Mouse (Mus musculus): Measurements from ENCODE around the gene Rbm28. TPM values are rescaled to one million over a fixed set of nuclear protein-coding genes. Genes with fewer than 3 reads are reported as not detected.
"Not testable (repeated sequence)": the region's sequence is repeated elsewhere in the genome, so short reads cannot be mapped to it uniquely, and the experiment has no call there.

Gene Rbm28
- total RNA-seq, 2 experiments from 2014 or later, result 12.9 to 17.6 TPM

- no peak for ATAC-seq (replicated peaks; ENCODE audit: low FRiP score, poor library complexity, severe bottlenecking)
Observed at GRCm38 (mm10) chr6:29195846-29196698, 31.3 kb upstream of the Rbm28 start.

DNA sequence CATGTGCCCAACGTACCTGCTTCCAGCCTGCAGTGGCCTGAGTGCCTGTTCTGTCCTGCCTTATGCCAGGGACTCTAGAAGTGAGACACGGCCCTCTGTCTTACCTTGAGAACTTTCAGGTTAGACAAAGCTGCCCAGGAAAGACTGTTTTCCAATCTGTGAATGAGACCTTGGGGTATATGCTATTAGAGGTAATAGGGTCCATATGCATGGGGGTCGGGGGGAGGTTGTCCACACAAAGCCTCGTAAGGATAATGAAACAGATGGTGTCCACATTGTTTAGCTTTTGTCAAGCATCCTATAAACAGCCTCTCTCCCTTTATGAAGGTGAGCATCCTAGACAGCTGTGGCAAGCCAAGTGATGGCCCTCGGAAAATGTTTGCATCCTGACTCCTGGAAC lies 30.3 kb upstream of the Rbm28 start:
- no peak for ATAC-seq (replicated peaks; ENCODE audit: low FRiP score, poor library complexity, severe bottlenecking)

- ATAC-seq (replicated peaks; ENCODE audit: low FRiP score, poor library complexity, severe bottlenecking), result no peak
Observed at GRCm38 (mm10) chr6:29193961-29194750, 29.4 kb upstream of the Rbm28 start.

DNA sequence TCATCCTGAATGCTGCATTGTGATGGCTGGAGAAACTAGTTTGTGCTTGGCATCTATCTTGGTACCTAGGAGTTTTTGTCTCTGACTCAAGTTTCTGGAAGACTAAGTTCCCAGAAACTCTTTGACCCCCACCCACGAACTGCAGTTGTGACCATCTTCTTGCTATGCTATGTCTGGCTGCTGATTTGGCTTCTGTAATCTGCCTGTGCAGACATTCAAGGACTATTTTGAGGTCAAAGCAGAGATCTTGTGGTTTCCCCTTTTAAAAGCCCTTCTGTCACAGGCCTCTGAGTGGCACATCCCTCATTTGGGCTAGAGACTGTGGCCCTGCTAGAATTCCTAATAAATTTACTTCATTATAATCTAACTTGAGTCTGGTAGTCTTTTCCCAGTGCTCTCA lies 23.1 kb upstream of the Rbm28 start:
- no peak for ATAC-seq (replicated peaks; ENCODE audit: low FRiP score, poor library complexity, severe bottlenecking)

DNA sequence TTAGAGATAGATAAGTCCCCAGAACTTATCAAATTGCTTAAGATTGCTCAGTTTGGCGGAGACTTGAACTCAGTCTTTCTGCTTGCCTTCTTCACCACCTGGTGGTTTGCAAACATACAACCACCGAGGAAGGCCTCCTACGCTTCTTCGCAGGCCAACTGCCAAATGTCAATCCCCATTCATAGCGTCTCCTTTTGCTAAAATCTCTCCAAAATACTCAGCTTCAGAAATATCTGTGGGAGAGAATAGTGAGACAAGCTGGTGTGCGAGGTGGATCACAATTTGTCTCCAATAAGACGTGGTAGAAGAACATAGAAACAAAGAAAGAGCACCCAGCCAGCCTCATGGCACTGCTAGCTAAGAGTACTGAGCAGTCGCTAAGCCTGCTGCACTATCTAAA lies 15.0 kb upstream of the Rbm28 start:
- ATAC-seq (replicated peaks; ENCODE audit: low FRiP score, poor library complexity, severe bottlenecking), result no peak

DNA sequence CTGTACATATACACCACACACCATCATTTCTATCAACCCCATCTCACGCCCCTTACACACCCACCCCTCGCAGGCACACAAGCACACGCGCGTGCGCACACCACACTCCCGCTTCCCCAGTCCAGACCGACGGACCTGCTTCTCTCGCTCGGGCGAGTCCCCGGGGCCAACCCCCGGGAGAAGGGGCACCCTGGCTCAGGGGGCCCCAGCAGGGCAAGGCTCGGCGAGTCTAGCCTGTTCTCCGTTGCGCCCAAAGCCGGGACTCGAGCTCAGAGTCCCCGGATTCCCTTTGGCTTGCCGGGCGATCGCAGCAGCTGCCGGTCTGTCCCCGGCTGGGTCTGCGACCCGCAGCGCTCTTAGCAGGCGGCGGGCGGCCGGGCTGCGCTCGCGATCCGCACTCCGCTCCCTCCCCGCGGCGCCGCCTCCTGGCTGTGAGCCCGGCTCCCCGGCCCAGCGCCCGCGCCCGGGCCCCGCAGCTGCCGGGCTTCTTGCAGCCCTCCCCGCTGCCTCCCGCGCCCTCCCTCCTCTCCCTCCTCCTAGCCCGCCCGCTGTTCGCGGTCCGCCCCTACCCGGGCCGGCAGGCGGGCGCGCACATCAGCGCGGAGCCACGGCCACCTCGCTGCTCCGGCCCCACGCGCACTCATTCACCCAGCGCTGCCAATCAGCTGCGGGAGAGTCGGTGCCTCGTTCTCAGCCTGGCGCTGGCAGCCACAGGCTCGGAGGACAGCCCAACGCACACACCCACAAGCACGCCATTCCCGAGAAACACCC lies 14.3 kb upstream of the Rbm28 start, which contains the start of gene Prrt4:
Gene Prrt4 (minus strand): TSS at position 697 of the 771 bp plus-strand sequence.
- ATAC-seq (replicated peaks; ENCODE audit: low FRiP score, poor library complexity, severe bottlenecking), result no peak

DNA sequence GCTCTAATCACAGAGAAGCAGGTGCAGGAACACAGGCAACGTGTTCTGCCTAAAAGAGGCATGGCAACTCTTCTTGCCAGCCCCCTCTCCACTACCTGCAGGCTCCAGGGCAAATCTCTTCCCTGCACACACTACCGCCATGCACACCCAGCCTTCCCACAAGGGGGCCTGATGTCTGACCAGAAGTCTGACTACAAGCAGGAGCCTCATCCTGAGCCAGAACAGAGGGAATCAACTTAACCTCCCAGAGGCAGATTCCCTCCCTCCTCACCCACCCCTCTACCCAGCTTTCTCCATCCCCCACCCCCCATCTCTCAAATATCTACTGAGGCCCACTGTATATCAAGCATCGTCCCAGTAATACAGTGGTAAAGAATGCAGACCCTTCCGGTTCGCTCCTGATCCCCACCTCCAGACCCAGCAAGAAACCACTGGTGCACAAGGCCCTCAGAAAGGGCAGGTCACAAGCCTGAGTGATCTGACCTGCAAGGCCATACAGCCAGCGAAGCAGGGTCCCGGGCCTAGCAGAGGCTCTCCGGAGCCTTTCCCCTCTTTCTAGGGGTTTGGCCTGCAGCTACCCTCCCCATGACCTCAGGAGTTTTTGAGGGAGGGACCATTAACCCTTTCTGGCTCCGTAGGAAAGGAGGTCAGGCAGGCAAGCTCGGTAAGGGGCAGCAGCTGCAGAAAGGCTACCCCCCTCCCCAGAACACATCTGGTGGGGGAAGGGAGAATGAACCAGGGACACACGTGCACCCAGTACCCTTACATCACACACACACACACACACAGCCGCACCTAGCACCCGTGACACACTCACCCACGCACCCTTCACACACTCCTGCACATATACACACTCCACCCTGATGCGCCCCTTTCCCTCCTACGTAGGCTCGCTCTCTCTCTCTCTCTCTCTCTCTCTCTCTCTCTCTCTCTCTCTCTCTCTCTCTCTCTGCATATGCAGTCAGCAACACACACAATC lies 13.4 kb upstream of the Rbm28 start:
- ATAC-seq (replicated peaks; ENCODE audit: low FRiP score, poor library complexity, severe bottlenecking), result no peak

DNA sequence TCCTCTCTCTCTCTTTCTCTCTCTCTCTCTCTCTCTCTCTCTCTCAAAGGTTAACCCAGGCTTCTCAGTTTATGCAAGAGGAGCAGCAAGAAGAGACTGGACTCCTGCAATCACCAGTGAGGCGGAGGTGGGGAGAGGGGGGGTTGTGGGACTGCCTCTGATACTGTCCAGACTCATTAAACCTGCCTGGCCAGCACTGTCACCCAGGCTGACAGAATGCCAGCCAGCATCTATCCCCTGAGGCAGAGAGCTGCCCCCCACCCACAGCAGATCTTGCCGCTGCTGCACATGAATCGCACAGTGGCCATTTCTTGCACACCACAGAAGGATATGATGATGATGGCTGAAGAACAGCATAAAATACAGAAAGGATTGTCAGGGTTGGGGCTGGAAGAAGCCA lies 10.3 kb upstream of the Rbm28 start:
- ATAC-seq (replicated peaks; ENCODE audit: low FRiP score, poor library complexity, severe bottlenecking), result no peak

DNA sequence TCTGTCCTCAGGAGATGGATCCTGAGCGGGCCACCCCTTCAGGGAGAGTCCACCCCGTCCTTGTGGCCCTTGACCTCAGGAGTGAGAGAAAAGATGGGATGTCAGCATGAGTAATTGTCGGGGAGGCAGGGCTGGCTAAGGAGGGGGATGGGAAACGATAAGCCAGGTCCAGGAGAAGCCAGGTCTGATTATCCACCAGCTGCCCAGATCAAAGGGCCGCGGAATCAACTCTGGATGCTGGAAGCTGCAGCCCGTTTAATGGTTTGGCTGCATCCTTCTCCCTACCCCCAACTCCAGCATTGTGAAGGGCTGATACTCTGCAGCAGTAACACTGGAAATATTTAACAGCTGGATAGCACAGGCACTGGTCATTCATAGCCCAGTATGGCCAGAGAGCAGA lies 9.6 kb upstream of the Rbm28 start:
- no peak for ATAC-seq (replicated peaks; ENCODE audit: low FRiP score, poor library complexity, severe bottlenecking)

- ATAC-seq (replicated peaks; ENCODE audit: low FRiP score, poor library complexity, severe bottlenecking), result 0 out of 2 replicates have a peak, but pooled peaks have one; percentile 29
Observed at GRCm38 (mm10) chr6:29170952-29171388, 6.2 kb upstream of the Rbm28 start.

DNA sequence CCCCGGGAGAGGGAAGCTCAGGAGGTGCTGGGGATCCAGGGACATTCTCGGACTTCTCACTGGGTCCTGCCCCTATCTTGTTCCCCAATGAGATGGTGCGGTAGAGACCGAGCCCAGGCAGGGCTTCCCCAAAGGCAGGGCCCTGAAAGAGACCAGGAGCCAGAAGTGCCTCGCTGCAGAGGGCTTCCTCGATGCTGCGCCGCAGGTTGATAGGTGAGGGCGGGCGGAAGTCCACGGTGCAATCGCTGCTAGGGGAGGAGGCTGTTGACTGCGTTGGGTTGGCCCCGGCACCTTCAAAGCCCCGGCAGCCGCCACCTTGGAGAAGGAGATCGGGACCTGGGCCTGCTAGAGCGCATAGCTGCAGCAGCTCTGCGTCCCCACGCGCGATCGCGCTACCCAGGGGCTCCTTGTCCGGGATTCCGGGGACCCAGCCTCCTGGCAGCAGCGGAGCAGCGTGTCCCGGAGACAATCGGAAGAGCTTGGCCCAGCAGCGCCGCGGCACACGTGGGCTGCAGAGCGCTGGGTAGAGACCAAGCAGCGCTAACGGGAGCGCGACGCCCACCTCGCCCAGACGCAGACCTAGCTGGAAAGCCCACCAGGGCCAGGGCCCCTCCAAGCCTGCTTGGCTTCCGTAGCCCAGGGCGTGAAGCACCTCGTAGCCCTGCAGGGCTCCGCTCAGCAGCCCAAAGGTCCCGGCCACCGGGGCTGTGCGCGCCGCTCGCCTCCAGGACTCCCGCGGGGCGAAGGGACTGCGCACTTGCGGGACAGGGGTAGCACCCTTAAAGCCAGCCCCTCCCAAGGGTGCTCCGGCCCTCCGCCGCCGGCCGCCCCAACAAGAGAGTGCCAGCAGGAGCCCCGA lies 5.5 kb upstream of the Rbm28 start:
- ATAC-seq (replicated peaks; ENCODE audit: low FRiP score, poor library complexity, severe bottlenecking), result no peak

DNA sequence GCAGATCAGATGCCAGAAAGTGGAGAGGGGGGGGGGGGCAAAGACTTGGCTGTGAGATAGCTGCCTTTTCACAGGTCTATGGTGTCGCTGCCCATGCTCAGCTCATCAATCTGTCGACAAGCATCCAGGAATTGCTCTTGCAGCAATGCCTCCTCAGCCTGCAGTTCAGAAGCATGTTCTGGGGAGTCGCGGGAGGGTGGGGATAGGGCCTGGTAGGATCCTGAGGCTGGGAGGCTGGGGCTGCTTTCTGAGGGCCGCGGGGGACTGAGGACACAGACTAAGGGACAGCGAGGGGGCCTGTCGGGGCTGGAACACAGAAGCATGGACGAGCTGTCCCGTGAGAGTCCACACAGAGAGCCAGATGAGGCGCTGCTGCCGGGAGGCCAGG lies 4.9 kb upstream of the Rbm28 start:
- ATAC-seq (replicated peaks; ENCODE audit: low FRiP score, poor library complexity, severe bottlenecking), result no peak

GRCm38 (mm10) chr6:29168871-29169270 lies 4.1 kb upstream of the Rbm28 start:
- no peak for ATAC-seq (replicated peaks; ENCODE audit: low FRiP score, poor library complexity, severe bottlenecking)

- ATAC-seq (replicated peaks; ENCODE audit: low FRiP score, poor library complexity, severe bottlenecking), result no peak
Observed at GRCm38 (mm10) chr6:29166196-29166595, 1.4 kb upstream of the Rbm28 start.

DNA sequence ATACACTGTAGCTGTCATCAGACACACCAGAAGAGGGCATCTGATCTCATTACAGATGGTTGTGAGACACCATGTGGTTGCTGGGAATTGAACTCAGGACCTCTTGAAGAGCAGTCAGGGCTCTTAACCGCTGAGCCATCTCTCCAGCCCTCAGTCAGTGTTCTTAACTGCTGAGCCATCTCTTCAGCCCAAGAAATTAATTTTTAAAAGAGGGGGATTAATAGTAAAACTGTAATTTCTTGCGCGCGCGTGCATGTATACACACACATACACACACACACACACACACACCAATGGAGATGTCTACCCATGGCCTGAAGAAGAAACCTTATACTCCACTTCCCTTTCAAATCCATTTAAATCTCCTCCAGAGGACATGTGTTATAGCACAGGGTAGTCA lies 3.5 kb downstream of the Rbm28 start:
- not testable (repeated sequence) for ATAC-seq (replicated peaks; ENCODE audit: low FRiP score, poor library complexity, severe bottlenecking)

DNA sequence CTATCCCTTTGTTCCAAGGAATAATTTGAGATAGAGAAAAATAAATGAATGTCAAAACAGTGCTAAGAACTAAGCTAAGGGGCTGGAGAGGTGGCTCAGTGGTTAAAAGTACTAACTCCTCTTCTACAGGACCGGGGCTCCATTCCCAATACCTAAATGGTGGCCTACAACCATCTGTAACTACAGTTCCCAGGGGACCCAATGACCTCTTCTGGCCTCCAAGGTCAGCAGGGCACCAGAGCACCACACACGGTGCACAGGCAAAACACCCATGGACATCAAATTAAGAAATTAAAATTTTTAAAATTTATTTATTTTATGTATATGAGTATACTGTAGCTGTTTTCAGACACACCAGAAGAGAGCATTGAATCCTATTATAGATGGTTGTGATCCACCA lies 4.0 kb downstream of the Rbm28 start:
- no peak for ATAC-seq (replicated peaks; ENCODE audit: low FRiP score, poor library complexity, severe bottlenecking)

- no peak for ATAC-seq (replicated peaks; ENCODE audit: low FRiP score, poor library complexity, severe bottlenecking)
Observed at GRCm38 (mm10) chr6:29156326-29156725, 8.5 kb downstream of the Rbm28 start.

- ATAC-seq (replicated peaks; ENCODE audit: low FRiP score, poor library complexity, severe bottlenecking), result no peak
Observed at GRCm38 (mm10) chr6:29150001-29150400, 14.8 kb downstream of the Rbm28 start.
